Mouse (Mus musculus) CD4-positive helper T cell, adult 2 months (primary cell): ENCODE measurements around the gene Mia3.
"Not testable (repeated sequence)": the region's sequence is repeated elsewhere in the genome, so short reads cannot be mapped to it uniquely, and the experiment has no call there.

Experiments used
- DNase-seq: peaks from one replicate; pipeline ENCODE4 v3.0.0-alpha.2; 2012; ENCODE audit warnings: low read depth, missing footprints, low spot score

Gene Mia3

GRCm38 (mm10) chr1:183369427-183370014 lies at the start of gene Mia3:
TSS of gene Mia3 (minus strand) at chr1:183369553.
- peak; percentile 97 for DNase-seq

DNA sequence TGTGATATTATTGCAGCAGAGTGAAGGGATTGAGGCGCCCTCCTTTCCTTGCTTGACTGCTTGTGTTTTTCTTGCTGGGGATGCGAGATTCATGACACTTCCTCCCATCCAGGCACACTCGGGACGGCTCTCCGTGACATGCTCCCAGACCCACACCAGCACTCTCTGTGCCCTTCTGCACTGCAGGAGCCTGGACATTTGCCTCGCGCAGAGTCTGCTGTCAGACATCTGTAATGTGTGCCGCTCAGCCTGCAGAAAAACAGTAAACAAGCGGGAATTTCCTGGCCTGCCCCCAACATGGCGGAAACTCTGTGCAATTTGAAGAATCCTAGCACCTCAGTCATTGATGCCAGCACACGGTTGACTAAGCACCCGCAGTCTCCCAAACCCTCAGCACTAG lies 48.5 kb upstream of the Mia3 start, which contains the start of gene Hhipl2:
Hhipl2 (plus strand) TSS at position 343 of the 400 bp plus-strand sequence.
- DNase-seq: no peak

DNA sequence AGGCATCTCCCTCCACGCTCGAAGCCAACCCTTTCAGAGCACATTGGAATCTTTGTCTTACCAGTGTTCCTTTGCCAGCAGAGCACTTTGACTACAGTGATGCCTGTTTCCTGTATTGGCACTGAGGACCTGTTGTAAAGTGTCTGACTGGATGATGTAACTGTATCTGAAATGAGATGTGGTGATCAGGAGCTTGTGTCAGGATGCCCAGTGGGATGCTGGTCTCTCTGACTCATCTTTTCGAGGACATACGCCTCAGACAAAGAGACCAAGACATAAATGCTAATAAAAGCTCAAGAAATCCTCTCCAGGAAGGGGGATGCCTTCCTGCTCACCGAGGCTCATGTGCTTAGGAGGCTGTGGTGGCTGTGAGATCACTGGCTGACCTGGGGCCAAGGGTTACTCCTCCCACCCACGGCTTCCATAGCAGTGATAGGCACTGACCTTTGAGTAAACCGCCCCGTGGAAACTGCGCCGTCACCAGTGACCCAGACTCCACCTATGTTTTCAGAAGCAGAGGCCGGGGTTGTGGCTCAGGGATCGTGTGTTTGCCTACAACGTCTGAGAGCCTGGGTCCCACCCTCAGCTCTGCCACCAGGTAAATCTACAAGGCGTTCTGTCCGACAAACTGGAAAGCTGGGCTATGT lies 44.9 kb upstream of the Mia3 start:
- no peak for DNase-seq

GRCm38 (mm10) chr1:183403396-183403795 lies 34.0 kb upstream of the Mia3 start:
- no peak for DNase-seq

DNA sequence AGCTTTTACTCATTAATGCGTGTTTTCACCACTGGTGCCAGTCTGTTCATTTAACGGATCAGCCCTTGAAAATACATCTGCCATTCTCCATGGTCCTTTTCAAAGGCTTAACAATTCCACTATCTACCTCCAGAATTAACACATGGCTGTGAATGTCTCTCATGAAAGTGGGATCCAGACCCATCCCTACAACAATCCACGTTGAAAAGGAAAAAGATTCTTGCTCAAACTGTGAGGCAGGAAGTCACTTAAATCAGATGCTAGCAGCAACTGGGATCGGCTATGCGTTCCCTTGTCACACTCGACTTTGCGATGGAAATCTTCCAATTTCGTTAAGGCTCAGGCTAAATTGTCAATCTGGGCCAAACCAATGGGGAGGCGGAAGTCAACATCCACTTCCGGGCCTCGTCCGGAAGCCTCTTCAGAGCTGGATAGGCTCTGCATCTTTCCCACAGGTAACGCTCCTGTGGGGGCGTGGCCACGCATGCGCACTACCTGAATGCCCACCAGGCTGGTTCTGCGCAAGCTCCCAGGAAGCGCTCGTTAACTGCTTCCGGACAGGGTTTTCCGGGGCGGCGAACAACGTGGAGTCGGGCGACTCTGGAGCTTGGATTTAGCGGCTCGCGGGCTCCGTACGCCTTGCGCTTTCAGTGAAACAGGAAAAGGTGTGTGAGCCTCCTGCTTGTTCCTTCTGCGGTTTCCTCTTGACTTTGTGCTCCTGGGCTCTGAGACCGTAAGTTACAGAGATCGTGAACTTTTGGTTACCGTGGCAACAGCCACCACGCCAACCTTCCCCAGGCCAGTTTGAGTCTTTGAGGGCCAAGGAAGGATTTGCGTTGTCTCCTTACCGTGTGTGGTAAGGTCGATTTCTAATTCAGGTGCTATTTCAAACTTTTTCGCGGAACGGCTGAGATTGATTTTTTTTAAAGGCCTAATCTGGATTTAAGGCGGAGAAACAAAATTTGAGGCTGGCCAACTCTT lies 19.4 kb upstream of the Mia3 start, which contains the start of gene Taf1a:
Taf1a (plus strand) TSS at position 556 of the 981 bp plus-strand sequence.
- peak; percentile 98 for DNase-seq

GRCm38 (mm10) chr1:183387421-183387820 lies 18.1 kb upstream of the Mia3 start:
- DNase-seq: not testable (repeated sequence)

DNA sequence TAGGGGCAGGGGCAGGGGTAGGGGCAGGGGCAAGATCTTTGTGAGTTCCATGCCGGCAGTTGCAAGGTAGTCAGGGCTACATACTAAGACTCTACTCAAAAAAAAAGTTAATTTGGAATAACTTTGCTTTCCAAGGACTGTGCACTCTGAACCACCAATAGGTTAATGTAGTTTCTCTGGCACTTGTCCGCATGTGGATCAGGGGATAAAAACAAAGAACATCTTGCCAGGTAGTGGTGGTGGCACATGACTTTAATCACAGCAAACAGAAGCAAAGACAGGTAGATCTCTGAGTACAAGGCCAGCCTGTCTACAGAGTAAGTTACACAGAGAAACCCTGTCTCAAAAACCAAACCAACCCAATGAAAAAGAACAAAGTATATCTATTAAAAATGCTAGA lies 13.3 kb upstream of the Mia3 start:
- no peak for DNase-seq

DNA sequence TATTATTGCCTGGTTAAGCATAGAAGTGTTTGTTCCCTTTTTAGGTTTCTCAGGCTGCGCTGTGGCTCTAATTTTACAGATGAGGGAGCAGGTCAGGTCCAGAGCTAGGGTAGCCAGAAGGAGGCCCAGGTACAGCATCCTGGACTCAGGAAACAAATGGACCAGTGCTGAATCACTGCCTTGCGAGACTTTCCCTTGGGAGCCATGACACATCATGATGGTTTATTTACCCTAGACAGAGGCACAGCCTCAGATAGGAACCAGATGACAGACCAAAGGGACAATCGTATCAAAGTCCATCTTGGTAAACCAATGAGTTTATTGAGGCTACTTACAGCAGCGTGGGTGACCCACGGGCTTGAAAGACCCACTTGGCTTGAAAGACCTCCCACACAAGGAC lies 12.5 kb upstream of the Mia3 start:
- DNase-seq: no peak

GRCm38 (mm10) chr1:183379376-183379775 lies 10.0 kb upstream of the Mia3 start:
- not testable (repeated sequence) for DNase-seq

GRCm38 (mm10) chr1:183378321-183378941 lies 9.1 kb upstream of the Mia3 start:
- no peak for DNase-seq

DNA sequence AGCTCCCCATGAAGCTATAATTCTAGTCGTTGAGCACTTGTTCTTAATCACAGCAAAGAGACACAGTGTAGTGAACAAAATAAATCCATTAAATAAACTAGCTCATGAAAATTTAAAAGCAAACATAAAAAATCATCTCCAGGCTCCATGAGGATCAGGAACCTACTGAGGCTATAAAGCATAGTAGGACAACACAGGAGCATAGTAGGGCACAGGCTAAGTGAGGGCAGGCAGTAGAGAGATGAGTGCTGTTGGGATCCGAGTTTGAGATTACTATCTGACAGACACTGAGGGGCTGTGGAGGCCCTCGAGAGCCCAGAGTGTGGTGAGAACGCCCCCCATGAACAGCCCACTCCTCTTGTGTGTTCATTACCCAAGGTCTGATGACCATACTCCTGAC lies 7.7 kb upstream of the Mia3 start:
- no peak for DNase-seq

DNA sequence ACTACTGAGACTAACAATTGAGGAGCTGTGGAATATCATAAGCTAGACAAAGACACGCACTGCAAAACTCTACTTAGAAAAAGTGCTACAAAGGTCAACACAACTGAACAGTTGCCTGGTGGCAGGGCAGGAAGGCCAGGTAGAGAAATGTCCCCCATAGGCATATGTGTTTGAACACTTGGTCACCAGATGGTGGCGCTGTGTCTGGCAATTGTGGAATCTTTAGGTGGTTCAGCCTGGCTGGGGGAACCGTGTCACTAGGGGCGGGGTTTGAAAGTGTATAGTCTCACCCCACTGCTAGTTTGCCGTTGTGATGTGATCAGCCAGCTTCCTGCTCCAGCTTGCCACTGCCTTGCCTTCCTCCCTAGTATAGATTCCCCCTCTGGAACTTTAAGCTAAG lies 5.4 kb upstream of the Mia3 start:
- no peak for DNase-seq

DNA sequence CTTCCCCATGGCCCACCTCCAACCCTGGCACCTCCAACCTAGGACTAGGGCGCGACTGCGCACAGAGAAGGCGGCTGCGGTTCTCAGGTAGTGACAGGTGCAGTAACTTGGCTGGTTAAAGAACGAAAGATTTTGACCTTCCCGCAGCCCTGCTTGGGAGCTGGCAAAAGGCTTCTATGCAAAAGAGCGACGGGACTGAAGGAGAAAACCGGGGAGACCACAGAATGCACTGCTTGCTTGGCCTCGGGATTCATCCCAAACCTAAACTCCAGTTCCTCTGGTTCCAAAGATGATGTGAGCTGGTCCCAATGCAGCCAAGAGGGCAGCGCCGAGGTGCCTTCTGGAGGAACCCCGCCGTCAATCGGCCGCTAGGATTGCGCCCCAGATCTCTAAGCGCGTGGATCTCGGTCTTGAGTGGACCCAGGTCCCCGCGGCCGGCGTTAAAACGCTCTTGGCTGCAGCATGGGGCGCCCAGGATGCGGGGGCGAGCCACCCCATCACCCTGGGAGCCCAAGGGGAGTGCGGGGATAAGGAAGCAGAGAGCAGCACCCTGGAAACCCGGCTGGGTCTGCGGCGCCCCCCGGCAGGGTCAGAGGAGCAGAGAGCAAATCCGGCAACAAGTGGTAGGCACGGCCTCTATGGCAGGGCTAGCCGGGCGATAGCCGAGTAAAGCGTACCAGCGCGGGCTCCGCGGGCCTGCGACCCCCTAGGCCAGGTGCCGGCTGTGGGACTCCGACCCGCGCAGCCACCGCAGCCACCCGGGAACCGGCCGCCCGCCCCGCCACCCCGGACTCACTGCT lies 552 bp downstream of the Mia3 start:
- peak; percentile 54 for DNase-seq

DNA sequence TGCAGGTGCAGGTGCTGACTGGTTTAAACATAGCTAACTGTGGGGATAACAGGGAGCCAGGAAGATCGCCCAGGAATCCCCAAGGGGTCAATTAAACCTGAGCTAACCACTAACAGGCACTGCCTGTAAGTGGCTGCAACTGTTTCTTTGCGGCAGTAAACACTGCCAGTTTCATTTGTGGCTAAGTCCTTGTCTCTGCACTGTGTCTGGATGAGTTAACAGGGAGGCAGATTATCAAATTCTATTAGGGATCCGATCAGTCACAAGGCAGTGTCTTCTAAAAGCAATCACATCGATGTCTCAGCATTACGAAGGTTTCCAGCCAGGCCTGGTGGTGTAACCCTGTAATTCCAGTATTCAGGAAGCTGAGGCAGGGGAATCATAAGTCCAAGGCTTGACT lies 3.0 kb downstream of the Mia3 start:
- no peak for DNase-seq

GRCm38 (mm10) chr1:183363577-183363867 lies 5.8 kb downstream of the Mia3 start:
- DNase-seq: no peak

GRCm38 (mm10) chr1:183362729-183363576 lies 6.4 kb downstream of the Mia3 start:
- no peak for DNase-seq

DNA sequence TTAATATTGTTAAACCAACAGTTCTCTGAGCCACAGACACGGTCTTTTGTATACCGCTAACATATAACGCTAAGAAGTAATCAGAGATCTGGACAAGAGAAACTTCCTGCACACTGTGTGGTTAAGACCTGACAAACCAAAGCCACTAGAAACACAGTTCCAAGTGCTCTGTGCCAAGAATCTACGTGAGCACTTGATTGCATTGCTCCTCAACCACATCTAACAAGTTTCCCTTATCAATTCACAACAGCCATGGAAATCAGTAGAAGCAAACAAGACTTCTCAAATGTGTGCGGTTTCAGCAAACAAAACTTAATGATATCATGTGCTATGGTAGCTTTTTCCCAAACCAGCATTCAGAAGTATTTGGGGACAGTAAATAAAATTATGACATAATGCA lies 7.1 kb downstream of the Mia3 start:
- DNase-seq: no peak

- DNase-seq: no peak
Observed at GRCm38 (mm10) chr1:183358901-183359300, 10.5 kb downstream of the Mia3 start.

- peak; percentile 83 for DNase-seq
Observed at GRCm38 (mm10) chr1:183349840-183350239, 19.5 kb downstream of the Mia3 start.

GRCm38 (mm10) chr1:183345817-183346195 lies 23.5 kb downstream of the Mia3 start:
- DNase-seq: no peak
